Mouse (Mus musculus) megakaryocyte-erythroid progenitor cell, adult 5 weeks (primary cell): ENCODE measurements around the gene Mrpl3. TPM values are rescaled to one million over a fixed set of nuclear protein-coding genes. Genes with fewer than 3 reads are reported as not detected.

Experiments
- polyA plus RNA-seq: library from polyadenylated mRNA; stranded (reverse); fragments of >175 nt; gene quantifications from 2 replicates; pipeline ENCODE4 v1.2.3, GENCODE M21; 2012

Mrpl3 gene
- 20.6 and 21.2 TPM in 2 replicates for polyA plus RNA-seq

GRCm38 (mm10) chr9:105053147-105053557 is at the start of gene Mrpl3:
Gene Mrpl3, plus strand, starts transcription at chr9:105053239.

Other genes with a start within 250 kb of the Mrpl3 start
- gene Nudt16, start 78.6 kb downstream of the Mrpl3 start, polyA plus RNA-seq: 11.6 and 12.7 TPM in 2 replicates
- not detected in 2 replicates for gene 1700080E11Rik, start 91.9 kb downstream of the Mrpl3 start, polyA plus RNA-seq